Comparison of ENCODE assay signal across 11 mouse cellular contexts in the genomic region with DNA sequence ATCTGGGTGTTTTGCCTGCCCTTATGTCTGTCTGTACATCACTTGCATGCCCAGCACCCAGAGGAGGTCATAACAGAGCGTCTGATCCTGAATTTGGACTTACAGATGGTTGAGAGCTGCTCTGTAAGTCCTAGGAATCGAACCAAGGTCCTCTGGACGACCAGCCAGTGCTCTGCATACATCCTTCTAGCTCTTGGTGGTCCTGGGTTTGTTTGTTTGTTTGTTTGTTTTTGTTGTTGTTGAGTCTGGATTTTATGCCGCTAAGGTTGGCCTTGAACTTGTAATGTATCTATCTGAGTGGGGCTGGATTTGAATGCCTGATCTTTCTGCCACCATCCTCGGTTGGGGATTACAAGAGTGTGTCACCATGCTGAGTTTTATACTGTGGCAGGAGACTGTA. TPM values are rescaled to one million over a fixed set of nuclear protein-coding genes. Genes with fewer than 3 reads are reported as not detected.
DNase-seq lines count a peak whose midpoint lies in the region; ATAC-seq lines count a peak whose summit lies in the region.
"Had no signal": no experiment of that assay in that cellular context is flagged by ENCODE, and none has a peak within 500 bp of the region (broad histone marks: within the 10 kb centered on the region; RNA-seq: fewer than 3 reads in every experiment).

No protein-coding gene starts in this region.

- no peak overlapping the region for H3K4me3 ChIP-seq in liver, embryonic 12.5 days
- no peak overlapping the region for H3K4me3 ChIP-seq in liver, embryonic 11.5 days (ENCODE audit: low read depth, low read length)
- H3K4me3 ChIP-seq in embryonic facial prominence, embryonic 12.5 days, result no peak overlapping the region
- H3K4me3 ChIP-seq in forebrain, embryonic 16.5 days (replicated peaks; ENCODE audit: low read length), result no peak overlapping the region
- no peak overlapping the region for H3K4me3 ChIP-seq in midbrain, embryonic 15.5 days

- WGBS in liver, embryonic 12.5 days (ENCODE audit: insufficient replicate concordance), result 74% methylated on average over 5 of the region's 5 CpGs
- 79% methylated on average over 5 of the region's 5 CpGs for WGBS in liver, embryonic 11.5 days
- 84% methylated on average over 5 of the region's 5 CpGs for WGBS in embryonic facial prominence, embryonic 12.5 days
- 79% methylated on average over 5 of the region's 5 CpGs for WGBS in forebrain, embryonic 16.5 days
- 80% methylated on average over 5 of the region's 5 CpGs for WGBS in midbrain, embryonic 15.5 days

- H3K27me3 ChIP-seq in liver, embryonic 12.5 days (replicated peaks), result peaks cover 6% of the 10 kb centered on the region; the same call in 1 of the 2 replicates
- H3K27me3 ChIP-seq in liver, embryonic 11.5 days (replicated peaks; ENCODE audit: control insufficient read depth, insufficient read depth, low read length), result no peaks in the 10 kb centered on the region
- no peaks in the 10 kb centered on the region for H3K27me3 ChIP-seq in embryonic facial prominence, embryonic 12.5 days
- H3K27me3 ChIP-seq in forebrain, embryonic 16.5 days (replicated peaks; ENCODE audit: control insufficient read depth, insufficient read depth, low read length), result no peaks in the 10 kb centered on the region
- H3K27me3 ChIP-seq in midbrain, embryonic 15.5 days (replicated peaks), result no peaks in the 10 kb centered on the region

- H3K4me2 ChIP-seq in liver, embryonic 12.5 days, result peak overlapping the region; percentile 73; the same call in 1 of the 2 replicates
- no peak overlapping the region for H3K4me2 ChIP-seq in liver, embryonic 11.5 days
- H3K4me2 ChIP-seq in embryonic facial prominence, embryonic 12.5 days (replicated peaks), result no peak overlapping the region
- H3K4me2 ChIP-seq in forebrain, embryonic 16.5 days (ENCODE audit: low read length), result 0 out of 2 replicates have a peak overlapping the region, but pooled peaks have one; percentile 41
- H3K4me2 ChIP-seq in midbrain, embryonic 15.5 days, result peak overlapping the region; percentile 47

- no peaks in the 10 kb centered on the region for H3K36me3 ChIP-seq in liver, embryonic 12.5 days
- H3K36me3 ChIP-seq in liver, embryonic 11.5 days (ENCODE audit: control insufficient read depth, insufficient read depth, low read length), result no peaks in the 10 kb centered on the region
- no peaks in the 10 kb centered on the region for H3K36me3 ChIP-seq in embryonic facial prominence, embryonic 12.5 days
- H3K36me3 ChIP-seq in forebrain, embryonic 16.5 days (ENCODE audit: control insufficient read depth, insufficient read depth), result no peaks in the 10 kb centered on the region
- no peaks in the 10 kb centered on the region for H3K36me3 ChIP-seq in midbrain, embryonic 15.5 days (replicated peaks)

- H3K9ac ChIP-seq in liver, embryonic 12.5 days, result no peak overlapping the region
- H3K9ac ChIP-seq in liver, embryonic 11.5 days (ENCODE audit: low read depth, low read length), result no peak overlapping the region
- no peak overlapping the region for H3K9ac ChIP-seq in embryonic facial prominence, embryonic 12.5 days
- H3K9ac ChIP-seq in forebrain, embryonic 16.5 days (replicated peaks; ENCODE audit: low read depth, low read length), result peak overlapping the region; percentile 62; the same call in 1 of the 2 replicates
- no peak overlapping the region for H3K9ac ChIP-seq in midbrain, embryonic 15.5 days

- H3K4me1 ChIP-seq in liver, embryonic 12.5 days, result peaks cover 24% of the 10 kb centered on the region
- H3K4me1 ChIP-seq in liver, embryonic 11.5 days (replicated peaks; ENCODE audit: control insufficient read depth, insufficient read depth, low read length), result peaks cover 3% of the 10 kb centered on the region
- no peaks in the 10 kb centered on the region for H3K4me1 ChIP-seq in embryonic facial prominence, embryonic 12.5 days
- no peaks in the 10 kb centered on the region; the same call in 1 of the 2 replicates for H3K4me1 ChIP-seq in forebrain, embryonic 16.5 days (replicated peaks; ENCODE audit: control insufficient read depth, insufficient read depth, low read length)
- H3K4me1 ChIP-seq in midbrain, embryonic 15.5 days, result peaks cover 18% of the 10 kb centered on the region

- no peaks in the 10 kb centered on the region for H3K9me3 ChIP-seq in liver, embryonic 12.5 days (replicated peaks)
- no peaks in the 10 kb centered on the region for H3K9me3 ChIP-seq in liver, embryonic 11.5 days (ENCODE audit: control insufficient read depth, low read length)
- no peaks in the 10 kb centered on the region for H3K9me3 ChIP-seq in embryonic facial prominence, embryonic 12.5 days
- no peaks in the 10 kb centered on the region for H3K9me3 ChIP-seq in forebrain, embryonic 16.5 days (ENCODE audit: control insufficient read depth, low read length)
- H3K9me3 ChIP-seq in midbrain, embryonic 15.5 days, result no peaks in the 10 kb centered on the region

- H3K27ac ChIP-seq in liver, embryonic 12.5 days, result no peak overlapping the region
- no peak overlapping the region for H3K27ac ChIP-seq in liver, embryonic 11.5 days (ENCODE audit: low read depth, low read length)
- H3K27ac ChIP-seq in embryonic facial prominence, embryonic 12.5 days, result peak overlapping the region; percentile 31; the same call in 1 of the 2 replicates
- peak overlapping the region; percentile 99 for H3K27ac ChIP-seq in forebrain, embryonic 16.5 days (ENCODE audit: low read length)
- H3K27ac ChIP-seq in midbrain, embryonic 15.5 days, result peak overlapping the region; percentile 95

- DNase-seq in liver, embryonic 11.5 days (ENCODE audit: low spot score), result no peak
- no peak for DNase-seq in spleen, postnatal 14 days (ENCODE audit: low spot score in 2 of 2)
- DNase-seq in ovary, adult 18-20 months (ENCODE audit: low spot score), result no peak
- DNase-seq: gastrocnemius, postnatal 10 days; kidney, adult 18-20 months; liver, postnatal 0 days; right cerebral cortex, postnatal 4 days had no signal

- ATAC-seq in liver, embryonic 12.5 days, result no peak
- no peak for ATAC-seq in liver, embryonic 11.5 days (replicated peaks; ENCODE audit: low FRiP score)
- ATAC-seq in embryonic facial prominence, embryonic 12.5 days (ENCODE audit: insufficient number of reproducible peaks, insufficient read depth, low FRiP score, low TSS enrichment), result no peak
- no peak for ATAC-seq in forebrain, embryonic 16.5 days
- ATAC-seq in midbrain, embryonic 15.5 days (replicated peaks), result no peak
- ATAC-seq: liver, postnatal 0 days had no signal

RNA-seq across cellular contexts. Expression of gene Klhdc10, which starts 1.5 kb away (rescaled TPM):
- polyA plus RNA-seq in liver, embryonic 12.5 days (2016; fragmentation: Nextera tagmentation; extraction: Ambion mirVana), result 18.8 and 20.1 TPM in 2 replicates
- polyA plus RNA-seq in liver, embryonic 11.5 days (2014; fragmentation: Nextera tagmentation; extraction: Ambion mirVana), result 19.2 and 20.8 TPM in 2 replicates
- polyA plus RNA-seq in embryonic facial prominence, embryonic 12.5 days (2016; fragmentation: Nextera tagmentation; extraction: Ambion mirVana), result 44.0 and 46.0 TPM in 2 replicates
- polyA plus RNA-seq in forebrain, embryonic 16.5 days (2015; fragmentation: Nextera tagmentation; extraction: Ambion mirVana), result 38.0 TPM in 2 replicates
- 42.3 and 44.7 TPM in 2 replicates for polyA plus RNA-seq in midbrain, embryonic 15.5 days (2015; fragmentation: Nextera tagmentation; extraction: Ambion mirVana)

RNA-seq across cellular contexts. Expression of gene Zc3hc1, which starts 9.3 kb away (rescaled TPM):
- polyA plus RNA-seq in liver, embryonic 12.5 days (2016; fragmentation: Nextera tagmentation; extraction: Ambion mirVana), result 40.8 and 41.9 TPM in 2 replicates
- 64.6 and 68.5 TPM in 2 replicates for polyA plus RNA-seq in liver, embryonic 11.5 days (2014; fragmentation: Nextera tagmentation; extraction: Ambion mirVana)
- polyA plus RNA-seq in embryonic facial prominence, embryonic 12.5 days (2016; fragmentation: Nextera tagmentation; extraction: Ambion mirVana), result 75.0 and 76.3 TPM in 2 replicates
- polyA plus RNA-seq in forebrain, embryonic 16.5 days (2015; fragmentation: Nextera tagmentation; extraction: Ambion mirVana), result 72.6 and 79.0 TPM in 2 replicates
- 68.6 and 70.8 TPM in 2 replicates for polyA plus RNA-seq in midbrain, embryonic 15.5 days (2015; fragmentation: Nextera tagmentation; extraction: Ambion mirVana)

Comparison
In these comparisons a context has a peak if more than half of its experiments do, and no peak if none do; other contexts are left out.
1. H3K4me2 ChIP-seq: peak in liver, embryonic 12.5 days (single experiment), forebrain, embryonic 16.5 days (single experiment) and midbrain, embryonic 15.5 days (single experiment); none in liver, embryonic 11.5 days (single experiment) and embryonic facial prominence, embryonic 12.5 days (single experiment).
2. H3K27ac ChIP-seq: peak in embryonic facial prominence, embryonic 12.5 days (single experiment), forebrain, embryonic 16.5 days (single experiment) and midbrain, embryonic 15.5 days (single experiment); none in liver, embryonic 12.5 days (single experiment) and liver, embryonic 11.5 days (single experiment).